Mouse (Mus musculus) liver, adult 2 months (tissue): ENCODE data around the gene Tnip2. TPM values are rescaled to one million over a fixed set of nuclear protein-coding genes. Genes with fewer than 3 reads are reported as not detected.

Experiments used
- DNase-seq: peaks from one replicate; pipeline ENCODE4 v3.0.0-alpha.2; 2011; ENCODE audit warnings: low read depth, low spot score; ENCODE audit errors: extremely low read depth
- H3K27ac ChIP-seq: fragments of 200-500 bp; replicated peaks from 2 replicates; pipeline ENCODE4 v1.5.1; 2012; ENCODE audit warnings: low read depth, mild to moderate bottlenecking, control low read depth, inconsistent platforms, low read length; ENCODE audit not compliant: insufficient read depth
- H3K27me3 ChIP-seq: fragments of 200-500 bp; 2 replicates; pipeline ENCODE4 v1.6.1; 2012; ENCODE audit warnings: mild to moderate bottlenecking, moderate library complexity, low read length, inconsistent platforms; ENCODE audit not compliant: control insufficient read depth, insufficient read depth
- H3K36me3 ChIP-seq: fragments of 200-500 bp; 2 replicates; pipeline ENCODE4 v1.6.1; 2012; ENCODE audit warnings: low read length, inconsistent platforms; ENCODE audit not compliant: control insufficient read depth, insufficient read depth
- H3K4me1 ChIP-seq: fragments of 200-500 bp; 2 replicates; pipeline ENCODE4 v1.6.1; 2011; ENCODE audit warnings: low read length; ENCODE audit not compliant: control insufficient read depth, insufficient read depth
- H3K4me3 ChIP-seq: fragments of 200-500 bp; 2 replicates; pipeline ENCODE4 v1.5.1; 2011; ENCODE audit warnings: low read depth, mild to moderate bottlenecking, control low read depth, low read length, moderate library complexity; ENCODE audit not compliant: insufficient read depth
- H3K79me2 ChIP-seq: fragments of 200-500 bp; 2 replicates; pipeline ENCODE4 v1.6.1; 2012; ENCODE audit warnings: inconsistent platforms, mild to moderate bottlenecking, low read length, moderate library complexity; ENCODE audit not compliant: control insufficient read depth, insufficient read depth
- H3K9ac ChIP-seq: fragments of 200-500 bp; 2 replicates; pipeline ENCODE4 v1.6.1; 2012; ENCODE audit warnings: low read depth, mild to moderate bottlenecking, control low read depth, inconsistent platforms, low read length
- CTCF ChIP-seq: fragments of 200-500 bp; IDR thresholded peaks from 2 replicates; pipeline ENCODE4 v1.5.1; 2011; ENCODE audit warnings: low read depth, low read length, control low read depth
- POLR2A ChIP-seq: fragments of 200-500 bp; IDR thresholded peaks from 2 replicates; pipeline ENCODE4 v1.6.1; 2011; ENCODE audit warnings: low read length, control low read depth; ENCODE audit not compliant: insufficient read depth; ENCODE audit errors: extremely low read depth
- WGBS: fragments of 180-500 bp; shearing (Covaris S2); methylation state at CpG from one replicate; pipeline ENCODE4 v1.1.7; 2018; 5-methylcytosine and 5-hydroxymethylcytosine counted together
- polyA plus RNA-seq: library from polyadenylated mRNA; depleted of rRNA; stranded (reverse); fragments of >200 nt; gene quantifications from 2 replicates; pipeline ENCODE4 v1.2.3, GENCODE M21; 2012
- total RNA-seq: library from RNA; depleted of rRNA; stranded (reverse); fragments of >200 nt; gene quantifications from 2 replicates; pipeline ENCODE4 v1.2.3, GENCODE M21; 2014

Gene Tnip2
- total and polyA plus RNA-seq, 2 experiments: 7.7 to 13.4 TPM

- no peaks in the 10 kb centered on the region for H3K4me1 ChIP-seq
- DNase-seq: peak; percentile 26
Measured at GRCm38 (mm10) chr5:34547410-34547809, 33.6 kb upstream of the Tnip2 start.

GRCm38 (mm10) chr5:34543114-34543513 lies 29.3 kb upstream of the Tnip2 start:
- Histone ChIP-seq H3K4me3 (peak overlapping the region; percentile 7; the same call in 1 of the 2 replicates), H3K27me3 (no peaks in the 10 kb centered on the region), H3K79me2 (peaks cover 12% of the 10 kb centered on the region; the same call in 1 of the 2 replicates), H3K36me3 (peaks cover 2% of the 10 kb centered on the region), H3K27ac (no peak overlapping the region), H3K4me1 (0 out of 2 replicates have a peak, but pooled peaks cover 2% of the 10 kb centered on the region), H3K9ac (no peak overlapping the region)
- TF ChIP-seq POLR2A: no peak
- peak; percentile 37 for DNase-seq
- WGBS: 68% methylated on average over 4 of the region's 4 CpGs

More at GRCm38 (mm10) chr5:34547410-34547809, 33.6 kb upstream of the Tnip2 start:
- Histone ChIP-seq H3K9ac (no peak overlapping the region), H3K4me3 (no peak overlapping the region), H3K27ac (no peak overlapping the region), H3K27me3 (no peaks in the 10 kb centered on the region), H3K79me2 (peaks cover 3% of the 10 kb centered on the region), H3K36me3 (peaks cover 5% of the 10 kb centered on the region)
- TF ChIP-seq POLR2A: no peak
- peak; percentile 60 for TF ChIP-seq CTCF

- H3K4me1 ChIP-seq: 0 out of 2 replicates have a peak, but pooled peaks cover 2% of the 10 kb centered on the region
- 93% methylated on average over 1 of the region's 1 CpGs for WGBS
Measured at GRCm38 (mm10) chr5:34542166-34542565, 28.4 kb upstream of the Tnip2 start.

GRCm38 (mm10) chr5:34539121-34539520 lies 25.3 kb upstream of the Tnip2 start:
- TF ChIP-seq CTCF (no peak), POLR2A (no peak)
- Histone ChIP-seq H3K4me1 (peaks cover 4% of the 10 kb centered on the region; the same call in 1 of the 2 replicates), H3K9ac (no peak overlapping the region), H3K4me3 (no peak overlapping the region), H3K79me2 (peaks cover 22% of the 10 kb centered on the region; the same call in 1 of the 2 replicates), H3K27me3 (no peaks in the 10 kb centered on the region), H3K36me3 (no peaks in the 10 kb centered on the region), H3K27ac (no peak overlapping the region)
- 93% methylated on average over 2 of the region's 2 CpGs for WGBS
- DNase-seq: no peak

More at GRCm38 (mm10) chr5:34542166-34542565, 28.4 kb upstream of the Tnip2 start:
- Histone ChIP-seq H3K4me3 (no peak overlapping the region), H3K27me3 (no peaks in the 10 kb centered on the region), H3K79me2 (peaks cover 12% of the 10 kb centered on the region; the same call in 1 of the 2 replicates), H3K9ac (no peak overlapping the region), H3K36me3 (peaks cover 2% of the 10 kb centered on the region), H3K27ac (no peak overlapping the region)
- TF ChIP-seq CTCF (no peak), POLR2A (no peak)
- no peak for DNase-seq

DNA sequence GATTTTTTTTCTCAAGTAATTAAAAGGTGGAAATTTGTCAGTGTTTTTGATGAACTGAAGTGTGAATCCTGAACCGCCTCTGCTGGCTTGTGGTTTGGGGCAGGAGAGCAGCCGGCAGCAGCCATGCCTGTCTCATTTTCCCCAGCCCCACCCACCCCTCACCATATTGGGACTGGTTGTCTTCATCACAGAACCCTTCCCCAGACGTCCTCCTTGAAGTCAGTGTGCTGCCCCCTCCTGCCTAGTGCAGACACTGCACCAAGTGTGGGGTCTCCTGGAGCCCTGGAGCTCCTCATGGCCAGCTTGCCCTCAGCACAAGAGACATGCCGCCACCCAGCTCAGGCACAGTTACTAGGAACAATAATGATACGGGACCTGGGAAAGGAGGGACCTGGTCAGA lies 24.7 kb upstream of the Tnip2 start:
- no peaks in the 10 kb centered on the region for H3K36me3 ChIP-seq
- WGBS: 72% methylated on average over 5 of the region's 5 CpGs
- H3K9ac ChIP-seq: no peak overlapping the region
- peaks cover 7% of the 10 kb centered on the region; the same call in 1 of the 2 replicates for H3K4me1 ChIP-seq
- H3K79me2 ChIP-seq: peaks cover 22% of the 10 kb centered on the region; the same call in 1 of the 2 replicates
- DNase-seq: no peak
- peak; percentile 66 for TF ChIP-seq CTCF
- TF ChIP-seq POLR2A: no peak
- H3K27ac ChIP-seq: no peak overlapping the region
- H3K4me3 ChIP-seq: no peak overlapping the region
- H3K27me3 ChIP-seq: no peaks in the 10 kb centered on the region

GRCm38 (mm10) chr5:34538079-34538478 lies 24.3 kb upstream of the Tnip2 start:
- no peak overlapping the region for H3K27ac ChIP-seq
- TF ChIP-seq POLR2A: no peak
- TF ChIP-seq CTCF: no peak
- H3K79me2 ChIP-seq: peaks cover 24% of the 10 kb centered on the region; the same call in 1 of the 2 replicates
- H3K4me1 ChIP-seq: peaks cover 11% of the 10 kb centered on the region; the same call in 1 of the 2 replicates
- no peak overlapping the region for H3K9ac ChIP-seq
- DNase-seq: no peak
- H3K4me3 ChIP-seq: no peak overlapping the region
- no peaks in the 10 kb centered on the region for H3K27me3 ChIP-seq
- H3K36me3 ChIP-seq: no peaks in the 10 kb centered on the region
- 81% methylated on average over 7 of the region's 7 CpGs for WGBS
